Mouse (Mus musculus) MEL (cell line): ENCODE results near the gene Gm38392.
A peak's percentile ranks its signal among the peaks of the same experiment; 100 is the strongest.

Experiments
- CTCF ChIP-seq, 3 experiments: IDR thresholded peaks in 2 of 3; conservative IDR thresholded peaks in 1 of 3; 2 replicates each; pipeline ENCODE4 v1.5.1; 2011 to 2012; ENCODE audit warnings: low read length in 3 of 3, low read depth in 2 of 3, mild to moderate bottlenecking in 2 of 3, improper control_type of control experiment in 1 of 3, inconsistent platforms in 1 of 3, mixed read lengths in 1 of 3, moderate library complexity in 1 of 3; ENCODE audit not compliant: control insufficient read depth in 1 of 3, insufficient read depth in 1 of 3, poor library complexity in 1 of 3, severe bottlenecking in 1 of 3
- GATA1 ChIP-seq: IDR thresholded peaks from 2 replicates; pipeline ENCODE4 v1.6.1; 2011; ENCODE audit warnings: low read depth, low read length, improper control_type of control experiment
- JUND ChIP-seq: IDR thresholded peaks from 2 replicates; pipeline ENCODE4 v1.6.1; 2011; ENCODE audit warnings: low read depth, mild to moderate bottlenecking, improper control_type of control experiment, low read length
- MXI1 ChIP-seq: IDR thresholded peaks from 2 replicates; pipeline ENCODE4 v1.6.1; 2011; ENCODE audit warnings: mild to moderate bottlenecking, low read depth, low read length, improper control_type of control experiment
- MYC ChIP-seq: IDR thresholded peaks from 2 replicates; pipeline ENCODE4 v1.6.1; 2011; ENCODE audit warnings: low read depth, mild to moderate bottlenecking, low read length, improper control_type of control experiment, moderate library complexity
- POLR2AphosphoS5 ChIP-seq: IDR thresholded peaks from 2 replicates; pipeline ENCODE4 v1.6.1; 2012; ENCODE audit warnings: low read depth, borderline replicate concordance, mild to moderate bottlenecking, inconsistent platforms, low read length, moderate library complexity, mixed read lengths
- USF1 ChIP-seq: IDR thresholded peaks from 2 replicates; pipeline ENCODE4 v1.6.1; 2014; ENCODE audit warnings: low read depth, mild to moderate bottlenecking, inconsistent platforms, low read length, improper control_type of control experiment, moderate library complexity
- USF2 ChIP-seq, 2 experiments: IDR thresholded peaks; 2 replicates each; pipeline ENCODE4 v1.6.1; 2011 to 2012; ENCODE audit warnings: improper control_type of control experiment in 2 of 2, low read length in 2 of 2, borderline replicate concordance in 1 of 2, inconsistent platforms in 1 of 2, low read depth in 1 of 2, mild to moderate bottlenecking in 1 of 2; ENCODE audit not compliant: insufficient read depth in 1 of 2
- ZKSCAN1 ChIP-seq: IDR thresholded peaks from 2 replicates; pipeline ENCODE4 v1.6.1; 2012; ENCODE audit warnings: low read depth, mild to moderate bottlenecking, inconsistent platforms, low read length, improper control_type of control experiment, moderate library complexity
- ZNF384 ChIP-seq: IDR thresholded peaks from 2 replicates; pipeline ENCODE4 v1.6.1; 2012; ENCODE audit warnings: low read depth, mild to moderate bottlenecking, inconsistent platforms, low read length, improper control_type of control experiment

DNA sequence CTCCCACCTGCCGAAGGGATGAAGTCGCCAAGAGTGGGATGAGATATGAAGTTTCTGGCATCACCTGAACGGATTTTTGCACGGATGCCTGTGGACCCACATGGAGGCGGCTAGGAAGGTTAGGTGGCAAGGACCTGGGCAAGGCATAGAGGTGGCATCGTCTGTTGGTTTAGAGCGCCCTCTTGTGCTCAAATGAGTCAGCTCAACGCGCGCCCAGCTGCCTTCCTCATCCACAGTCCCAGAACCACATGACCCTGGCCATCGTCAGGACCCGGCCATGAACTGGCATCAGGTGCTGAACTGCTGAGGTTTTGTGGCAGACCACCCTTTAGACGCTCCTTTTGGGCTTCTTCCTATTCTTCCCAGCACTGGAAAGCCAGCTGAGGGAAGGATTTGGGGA, 44.5 kb downstream of the Gm38392 start:
- TF ChIP-seq POLR2AphosphoS5: no peak
- no peak for TF ChIP-seq ZNF384
- TF ChIP-seq USF2 (IDR thresholded peaks at IDR 0.05; ENCODE audit: borderline replicate concordance in 1 of 2, insufficient read depth in 1 of 2, low read depth in 1 of 2, low read length in 2 of 2): no peak
- peak; percentile 69 for TF ChIP-seq USF1
- TF ChIP-seq MYC: no peak
- no peak for TF ChIP-seq ZKSCAN1
- peak; percentile 96 to 99 (median 99) for TF ChIP-seq CTCF (IDR thresholded peaks at IDR 0.05 in 2 of 3, conservative IDR thresholded peaks at IDR 0.05 in 1 of 3; ENCODE audit: control insufficient read depth in 1 of 3, insufficient read depth in 1 of 3, low read depth in 2 of 3, low read length in 3 of 3, poor library complexity in 1 of 3, severe bottlenecking in 1 of 3)
- TF ChIP-seq GATA1: no peak
- no peak for TF ChIP-seq JUND
- TF ChIP-seq MXI1: no peak
